Mouse (Mus musculus): Measurements from ENCODE around the gene Ciapin1.

DNA sequence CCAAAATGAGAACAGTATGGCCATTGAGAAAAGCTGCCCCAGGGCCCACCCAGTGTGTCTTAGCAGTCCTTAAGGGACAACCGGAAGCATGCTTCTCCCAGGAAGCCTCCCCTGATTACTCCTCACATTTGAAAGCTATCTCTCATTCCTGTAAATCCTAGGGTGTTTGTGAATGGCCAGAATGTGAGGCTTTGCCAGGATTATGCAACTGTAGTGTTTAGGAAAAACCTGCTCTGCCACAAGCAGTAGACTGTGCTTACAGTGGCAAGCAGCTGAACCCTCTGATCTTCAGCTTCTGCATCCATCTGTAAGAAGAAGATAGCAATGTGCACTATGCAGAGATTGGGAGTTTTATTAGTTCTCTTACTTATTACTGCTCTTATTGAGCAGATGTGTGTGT is 63.6 kb downstream of the Ciapin1 start:
- TF ChIP-seq CTCF (IDR thresholded peaks at IDR 0.05; ENCODE audit: low read depth) (no peak), EP300 (IDR thresholded peaks at IDR 0.05; ENCODE audit: low read depth) (no peak)
